Mouse (Mus musculus) regulatory T cell (primary cell): ENCODE results near the gene Phf10.
"Not testable (repeated sequence)": the region's sequence is repeated elsewhere in the genome, so short reads cannot be mapped to it uniquely, and the experiment has no call there.

ENCODE experiments used
- in situ Hi-C: fragments of 300-600 bp; cut with MboI, MseI; formaldehyde crosslinking; loops from one replicate; pipeline ENCODE4 v1.15.1; 2025; ENCODE audit warnings: high pct_unique_total_duplicates

The Phf10 gene

GRCm38 (mm10) chr17:14960951-14961556 lies at the start of gene Phf10:
Gene Phf10 (minus strand): TSS chr17:14961273.
- in situ Hi-C loops = not testable (repeated sequence)

GRCm38 (mm10) chr17:15009706-15010413 lies 48.8 kb upstream of the Phf10 start, which contains the start of gene Gm3435:
Gene Gm3435 (plus strand): TSS chr17:15010176.
- in situ Hi-C loops = not testable (repeated sequence)

- in situ Hi-C loops = not testable (repeated sequence)
These were observed 48.0 kb upstream of the Phf10 start for GRCm38 (mm10) chr17:15009088-15009487.

GRCm38 (mm10) chr17:15000047-15000446 lies 39.0 kb upstream of the Phf10 start:
- in situ Hi-C loops = not testable (repeated sequence)

- in situ Hi-C loops = loop anchor here (5.0 kb wide), 1 partner anchor 37 kb away; no protein-coding TSS in a partner anchor
These were observed 33.1 kb upstream of the Phf10 start for GRCm38 (mm10) chr17:14994140-14994539.

GRCm38 (mm10) chr17:14993139-14993832 lies 32.2 kb upstream of the Phf10 start:
- in situ Hi-C loops = loop anchor here (5.0 kb wide), 1 partner anchor 36 kb away; no protein-coding TSS in a partner anchor

- in situ Hi-C loops = loop anchor here (5.0 kb wide), 1 partner anchor 35 kb away; no protein-coding TSS in a partner anchor
These were observed 31.6 kb upstream of the Phf10 start for GRCm38 (mm10) chr17:14992522-14993138.

GRCm38 (mm10) chr17:14990116-14990702 lies 29.1 kb upstream of the Phf10 start:
- in situ Hi-C loops = loop anchor here (5.0 kb wide), 1 partner anchor 33 kb away; no protein-coding TSS in a partner anchor

- in situ Hi-C loops = not testable (repeated sequence)
These were observed 17.4 kb upstream of the Phf10 start, which contains the start of the genes 9030025P20Rik and Gm3417 for GRCm38 (mm10) chr17:14978362-14979038. Gene 9030025P20Rik (plus strand): TSS chr17:14978468. Gene Gm3417 (minus strand): TSS chr17:14978790.

GRCm38 (mm10) chr17:14977718-14978361 lies 16.8 kb upstream of the Phf10 start:
- in situ Hi-C loops = not testable (repeated sequence)

- in situ Hi-C loops = not testable (repeated sequence)
These were observed 7.4 kb upstream of the Phf10 start for GRCm38 (mm10) chr17:14968373-14968913.

GRCm38 (mm10) chr17:14961557-14962154 lies 583 bp upstream of the Phf10 start:
- in situ Hi-C loops = not testable (repeated sequence)

GRCm38 (mm10) chr17:14960520-14960919 lies 553 bp downstream of the Phf10 start:
- in situ Hi-C loops = no loop called here

GRCm38 (mm10) chr17:14959979-14960378 lies 1.1 kb downstream of the Phf10 start:
- in situ Hi-C loops = loop anchor here (5.0 kb wide), 2 partner anchors 32 to 67 kb away; no protein-coding TSS in a partner anchor

- in situ Hi-C loops = loop anchor here (5.0 kb wide), 2 partner anchors 33 to 68 kb away; no protein-coding TSS in a partner anchor
These were observed 2.3 kb downstream of the Phf10 start for GRCm38 (mm10) chr17:14958686-14959327.

- in situ Hi-C loops = no loop called here
These were observed 7.6 kb downstream of the Phf10 start for GRCm38 (mm10) chr17:14953452-14953851.

- in situ Hi-C loops = loop anchor here (10.0 kb wide), 1 partner anchor 96 kb away; the partner anchor contains the start of genes Ermard, Gm3448 and Tcte3
These were observed 11.8 kb downstream of the Phf10 start for GRCm38 (mm10) chr17:14949161-14949827.

GRCm38 (mm10) chr17:14944551-14944950 lies 16.5 kb downstream of the Phf10 start:
- in situ Hi-C loops = loop anchor here (10.0 kb wide), 1 partner anchor 100 kb away; the partner anchor contains the start of genes Ermard, Gm3448 and Tcte3
